Mouse (Mus musculus) hindbrain, postnatal 0 days (tissue): Measurements from ENCODE around the gene Rora. TPM values are rescaled to one million over a fixed set of nuclear protein-coding genes. Genes with fewer than 3 reads are reported as not detected.

Source experiments
- ATAC-seq: fragments of 200-750 bp; cut with Nextera tagmentation; 2 replicates; pipeline ENCODE4 v1.8.0; 2017; ENCODE audit warnings: mild to moderate bottlenecking, moderate TSS enrichment, moderate library complexity
- DNase-seq: peaks from one replicate; pipeline ENCODE4 v3.0.0-alpha.2; 2015; ENCODE audit warnings: low spot score
- H3K27ac ChIP-seq: fragments of 300-500 bp; sonication (generic); 2 replicates; pipeline ENCODE4 v1.5.1; 2014; ENCODE audit warnings: mild to moderate bottlenecking
- H3K27me3 ChIP-seq: fragments of 300-500 bp; sonication (generic); 2 replicates; pipeline ENCODE4 v1.6.1; 2014; ENCODE audit warnings: low read length, mixed read lengths; ENCODE audit not compliant: insufficient read depth
- H3K36me3 ChIP-seq: fragments of 300-500 bp; sonication (generic); 2 replicates; pipeline ENCODE4 v1.6.1; 2014; ENCODE audit warnings: low read length, mixed read lengths; ENCODE audit not compliant: insufficient read depth
- H3K4me1 ChIP-seq: fragments of 300-500 bp; sonication (generic); 2 replicates; pipeline ENCODE4 v1.6.1; 2014; ENCODE audit warnings: antibody characterized with exemption, low read length, mixed read lengths; ENCODE audit not compliant: insufficient read depth
- H3K4me2 ChIP-seq: fragments of 300-500 bp; sonication (generic); 2 replicates; pipeline ENCODE4 v1.6.1; 2014; ENCODE audit warnings: low read depth, mild to moderate bottlenecking, low read length, moderate library complexity, mixed read lengths
- H3K4me3 ChIP-seq: fragments of 300-500 bp; sonication (generic); 2 replicates; pipeline ENCODE4 v1.5.1; 2014; ENCODE audit warnings: low read length
- H3K9ac ChIP-seq: fragments of 300-500 bp; sonication (generic); replicated peaks from 2 replicates; pipeline ENCODE4 v1.6.1; 2014; ENCODE audit warnings: mild to moderate bottlenecking, low read length, moderate library complexity, mixed read lengths
- H3K9me3 ChIP-seq: fragments of 300-500 bp; sonication (generic); 2 replicates; pipeline ENCODE4 v1.6.1; 2016; ENCODE audit warnings: low read length, mixed read lengths
- CTCF ChIP-seq: IDR thresholded peaks from 2 replicates; pipeline ENCODE4 v1.5.1; 2016; ENCODE audit warnings: antibody characterized with exemption, control low read depth, low read depth
- WGBS: fragments of 180-500 bp; shearing (Covaris S2); extraction: QIAGEN DNeasy Blood & Tissue Kit; methylation state at CpG from one replicate; pipeline ENCODE4 v1.1.7; 2014; 5-methylcytosine and 5-hydroxymethylcytosine counted together
- polyA plus RNA-seq: library from polyadenylated mRNA; unstranded; fragments of >200 nt; fragmentation: Nextera tagmentation; extraction: Ambion mirVana; gene quantifications from 2 replicates; pipeline ENCODE4 v1.2.1, GENCODE M21; 2015
- total RNA-seq: library from RNA; depleted of rRNA; stranded (reverse); fragments of >200 nt; gene quantifications from 2 replicates; pipeline ENCODE4 v1.2.3, GENCODE M21; 2014; rRNA removed

Gene Rora
- total RNA-seq, result 27.5 and 30.0 TPM in 2 replicates
- 57.2 and 59.4 TPM in 2 replicates for polyA plus RNA-seq

DNA sequence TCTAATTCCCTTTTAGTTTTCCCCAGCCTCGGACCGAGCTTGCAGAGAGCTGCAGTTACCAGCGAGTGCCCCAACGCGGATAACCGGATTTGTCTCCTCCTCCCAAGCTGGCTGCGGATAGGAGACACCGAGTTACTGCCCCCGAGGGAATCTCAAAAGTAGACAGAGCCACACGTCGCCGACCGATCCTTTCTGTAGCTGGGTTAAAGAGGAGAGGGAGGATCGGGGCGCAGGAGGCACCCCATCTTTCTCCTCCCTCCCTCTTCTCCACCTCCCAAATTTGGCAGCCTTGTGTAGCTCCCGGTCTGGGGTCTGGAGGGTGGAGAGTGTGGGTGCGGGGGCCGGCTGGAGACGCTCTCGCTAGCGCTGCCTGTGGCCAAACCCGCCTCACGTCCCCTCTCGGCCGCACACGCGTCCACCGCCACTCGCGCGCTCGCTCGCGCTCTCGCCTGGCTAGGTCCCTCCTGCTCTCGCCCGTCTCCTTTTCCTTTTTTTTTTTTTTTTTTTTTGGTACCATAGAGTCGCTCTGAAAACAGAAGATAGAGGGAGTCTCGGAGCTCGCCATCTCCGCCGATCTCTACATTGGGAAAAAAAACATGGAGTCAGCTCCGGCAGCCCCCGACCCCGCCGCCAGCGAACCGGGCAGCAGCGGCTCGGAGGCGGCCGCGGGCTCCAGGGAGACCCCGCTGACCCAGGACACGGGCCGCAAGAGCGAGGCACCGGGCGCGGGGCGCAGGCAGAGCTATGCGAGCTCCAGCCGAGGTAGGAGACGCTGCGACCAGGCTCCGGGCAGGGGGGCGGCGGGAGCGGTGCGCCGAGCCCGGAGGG is at the start of gene Rora:
Gene Rora, plus strand, starts transcription at position 576 of the 828 bp plus-strand sequence.
- peak; percentile 92 for ATAC-seq
- Histone ChIP-seq H3K36me3 (no peaks in the 10 kb centered on the region), H3K9ac (peak within 1 kb of the TSS; percentile 78), H3K4me2 (peak within 1 kb of the TSS; percentile 76), H3K9me3 (no peaks in the 10 kb centered on the region), H3K27me3 (no peaks in the 10 kb centered on the region), H3K27ac (peak within 1 kb of the TSS; percentile 95), H3K4me1 (no peaks in the 10 kb centered on the region), H3K4me3 (peak within 1 kb of the TSS; percentile 89)
- DNase-seq, result peak; percentile 92
- WGBS, result under 1% methylated on average over 70 of the region's 72 CpGs
- TF ChIP-seq CTCF, result peak; percentile 61

DNA sequence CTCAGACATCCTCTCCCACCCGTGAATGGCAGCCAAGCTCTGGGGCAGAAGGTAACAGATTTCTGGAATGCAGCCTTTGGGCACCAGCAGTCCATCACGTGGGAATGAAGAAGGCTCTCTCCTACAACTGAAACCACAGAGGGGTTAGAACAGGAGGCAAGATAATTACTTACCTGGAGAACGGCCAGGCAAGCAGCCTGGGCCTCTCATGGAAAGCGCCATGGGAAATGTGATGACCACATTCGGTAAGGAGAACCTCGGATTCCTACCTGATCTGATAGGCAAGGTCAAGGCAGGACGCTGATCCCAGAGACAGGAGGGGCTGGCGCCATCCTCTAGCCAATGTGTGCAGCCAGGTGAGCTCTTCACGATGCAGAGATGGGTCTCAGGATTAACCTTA is 39.6 kb upstream of the Rora start:
- Histone ChIP-seq H3K4me3 (no peak overlapping the region), H3K27ac (no peak overlapping the region), H3K4me1 (no peaks in the 10 kb centered on the region), H3K4me2 (no peak overlapping the region), H3K9me3 (no peaks in the 10 kb centered on the region), H3K9ac (no peak overlapping the region), H3K27me3 (no peaks in the 10 kb centered on the region), H3K36me3 (no peaks in the 10 kb centered on the region)
- no peak for TF ChIP-seq CTCF
- 84% methylated on average over 9 of the region's 9 CpGs for WGBS
- ATAC-seq, result no peak
- no peak for DNase-seq

DNA sequence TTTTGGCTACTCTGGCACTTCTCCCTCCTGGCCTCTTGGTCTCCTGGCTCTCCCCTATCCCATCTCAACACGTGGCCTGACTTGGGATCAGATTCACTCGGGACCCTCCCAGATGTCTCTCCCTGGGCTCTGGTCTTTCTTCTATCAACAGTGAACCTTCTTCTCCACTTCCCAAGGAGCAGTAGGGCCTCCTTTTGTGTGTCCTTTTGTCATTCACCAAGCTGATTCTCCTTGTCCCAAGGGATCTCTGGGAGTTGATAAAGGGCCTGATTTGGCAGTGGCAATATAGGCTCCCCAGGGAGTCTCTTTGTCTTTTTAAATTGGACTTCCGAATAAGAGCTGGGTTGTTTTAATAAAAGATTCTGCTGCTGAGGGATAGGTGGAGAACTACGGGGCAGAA is 36.5 kb upstream of the Rora start:
- Histone ChIP-seq H3K4me3 (no peak overlapping the region), H3K4me2 (no peak overlapping the region), H3K9ac (no peak overlapping the region), H3K9me3 (no peaks in the 10 kb centered on the region), H3K36me3 (no peaks in the 10 kb centered on the region), H3K27me3 (no peaks in the 10 kb centered on the region), H3K4me1 (no peaks in the 10 kb centered on the region), H3K27ac (no peak overlapping the region)
- DNase-seq (no peak), ATAC-seq (no peak)
- TF ChIP-seq CTCF, result no peak
- WGBS, result 13% methylated on average over 4 of the region's 4 CpGs

DNA sequence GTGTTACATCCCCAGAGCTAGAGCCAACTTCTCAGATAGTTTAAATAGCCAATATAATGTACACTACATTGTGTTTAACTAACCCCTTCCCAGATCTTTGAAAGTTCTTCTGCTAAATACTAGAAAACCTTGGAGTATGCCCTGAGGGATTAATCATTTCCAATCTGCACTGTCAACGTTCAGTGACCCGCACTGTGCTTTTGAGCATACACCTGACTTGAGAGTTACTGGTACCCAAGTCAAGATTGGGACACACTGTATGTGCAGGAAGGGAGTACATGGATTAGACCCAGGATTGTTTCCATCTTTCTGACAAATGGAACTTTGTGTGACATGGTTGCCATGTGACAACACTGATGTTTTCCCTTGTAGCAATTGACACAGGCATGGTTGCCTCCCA is 33.5 kb upstream of the Rora start:
- Histone ChIP-seq H3K9ac (no peak overlapping the region), H3K27me3 (no peaks in the 10 kb centered on the region), H3K4me2 (no peak overlapping the region), H3K36me3 (no peaks in the 10 kb centered on the region), H3K9me3 (no peaks in the 10 kb centered on the region), H3K27ac (no peak overlapping the region), H3K4me3 (no peak overlapping the region), H3K4me1 (no peaks in the 10 kb centered on the region)
- WGBS, result 90% methylated on average over 2 of the region's 2 CpGs
- no peak for DNase-seq
- no peak for ATAC-seq
- no peak for TF ChIP-seq CTCF

DNA sequence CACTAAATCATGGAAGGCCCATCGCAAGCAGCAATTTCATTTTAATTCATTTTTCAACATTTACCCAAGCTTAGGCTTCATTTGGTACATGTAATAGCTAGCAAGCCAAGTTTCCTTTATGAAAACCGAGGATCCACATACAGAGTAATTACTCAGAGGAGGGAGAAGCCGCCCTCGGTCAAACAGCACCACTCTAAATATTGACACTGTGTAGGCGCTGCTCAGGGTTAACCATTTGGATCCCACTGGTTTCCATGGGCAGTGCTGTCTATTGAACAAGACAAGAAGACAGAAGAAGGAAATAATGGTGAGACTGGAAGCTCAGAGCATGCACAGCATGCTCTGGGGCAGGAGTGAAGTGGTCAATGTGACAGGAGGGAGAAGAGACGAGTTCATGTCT is 33.1 kb upstream of the Rora start:
- H3K4me3 ChIP-seq, result no peak overlapping the region
- no peaks in the 10 kb centered on the region for H3K9me3 ChIP-seq
- no peak for DNase-seq
- WGBS, result 74% methylated on average over 6 of the region's 6 CpGs
- H3K4me2 ChIP-seq, result no peak overlapping the region
- no peak overlapping the region for H3K9ac ChIP-seq
- no peaks in the 10 kb centered on the region for H3K27me3 ChIP-seq
- H3K36me3 ChIP-seq, result no peaks in the 10 kb centered on the region
- no peaks in the 10 kb centered on the region for H3K4me1 ChIP-seq
- ATAC-seq, result no peak
- no peak overlapping the region for H3K27ac ChIP-seq
- no peak for TF ChIP-seq CTCF

DNA sequence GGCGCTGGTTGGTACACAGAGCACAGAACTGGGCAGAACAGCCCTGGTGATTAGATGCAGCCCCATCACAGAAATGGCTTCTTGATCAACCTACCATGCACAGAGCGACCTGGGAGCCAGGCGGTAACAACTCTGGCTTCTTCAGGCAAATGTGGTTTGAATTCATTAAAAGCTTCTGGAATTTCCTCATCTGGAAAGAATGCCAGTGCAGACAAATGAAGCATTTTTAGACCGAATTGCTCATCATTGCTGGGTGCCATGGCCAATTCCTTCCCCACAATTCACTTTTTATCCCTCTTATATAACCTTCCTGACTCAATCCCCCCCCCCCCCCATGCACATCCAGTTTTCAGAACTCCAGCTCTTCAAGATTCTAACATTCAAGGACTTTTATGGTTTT is 28.6 kb upstream of the Rora start:
- TF ChIP-seq CTCF, result no peak
- Histone ChIP-seq H3K27me3 (no peaks in the 10 kb centered on the region), H3K4me1 (no peaks in the 10 kb centered on the region), H3K9ac (no peak overlapping the region), H3K27ac (no peak overlapping the region), H3K9me3 (no peaks in the 10 kb centered on the region), H3K4me3 (no peak overlapping the region), H3K36me3 (no peaks in the 10 kb centered on the region), H3K4me2 (no peak overlapping the region)
- no peak for ATAC-seq
- WGBS, result 77% methylated on average over 4 of the region's 4 CpGs
- no peak for DNase-seq

DNA sequence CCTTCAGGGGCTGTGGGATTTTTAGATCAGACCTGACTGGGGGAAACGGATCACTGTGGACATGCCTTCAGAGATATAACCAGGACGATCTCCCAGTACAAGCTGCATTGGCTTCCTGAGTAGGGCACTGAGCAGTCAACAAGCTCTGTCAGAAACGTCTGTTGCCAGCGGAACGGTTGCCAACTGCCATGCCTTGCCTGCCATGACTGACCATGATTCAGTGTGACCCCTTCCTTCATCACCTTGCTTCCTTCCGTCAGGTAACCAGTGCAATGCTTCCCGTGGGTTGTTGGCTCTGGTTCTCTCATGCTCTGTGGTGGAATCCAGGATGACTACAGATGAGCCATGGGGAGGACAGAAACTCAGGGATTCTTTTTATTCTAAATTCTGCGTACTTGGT is 16.3 kb upstream of the Rora start:
- no peak for TF ChIP-seq CTCF
- H3K4me1 ChIP-seq, result no peaks in the 10 kb centered on the region
- no peaks in the 10 kb centered on the region for H3K9me3 ChIP-seq
- no peak for ATAC-seq
- DNase-seq, result no peak
- 86% methylated on average over 8 of the region's 8 CpGs for WGBS
- no peaks in the 10 kb centered on the region for H3K36me3 ChIP-seq
- no peak overlapping the region for H3K9ac ChIP-seq
- H3K27ac ChIP-seq, result no peak overlapping the region
- no peaks in the 10 kb centered on the region for H3K27me3 ChIP-seq
- H3K4me2 ChIP-seq, result no peak overlapping the region
- no peak overlapping the region for H3K4me3 ChIP-seq
